Mouse (Mus musculus): Measurements from ENCODE around the gene Dgcr8.
A peak's percentile ranks its signal among the peaks of the same experiment; 100 is the strongest.

Gene Dgcr8

DNA sequence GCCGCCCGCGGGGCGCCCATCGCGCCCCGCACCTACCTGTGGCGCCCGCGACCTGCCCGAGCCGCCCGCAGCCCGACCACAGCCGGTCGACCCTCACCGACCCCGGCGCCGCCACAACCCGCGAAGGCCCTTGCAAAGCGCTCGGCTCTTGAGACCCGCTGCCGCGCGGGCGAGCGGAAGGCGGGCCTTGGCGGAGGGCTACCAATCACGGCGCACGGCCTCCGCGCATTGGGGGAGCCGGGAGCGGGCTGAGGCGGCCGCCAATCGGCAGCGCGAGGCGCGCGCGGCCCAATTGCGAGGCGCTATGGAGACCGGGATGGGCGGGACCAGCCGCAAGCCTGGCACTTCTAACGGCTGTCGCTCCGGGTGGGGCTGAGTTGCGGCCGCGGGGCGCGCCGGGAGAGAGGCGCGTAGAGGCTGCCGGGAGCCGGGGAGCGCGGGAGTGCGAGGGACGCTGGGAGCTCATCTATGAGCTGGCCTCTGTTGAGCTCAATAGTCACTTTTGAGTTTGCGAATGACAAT is at the start of gene Dgcr8:
TSS of gene Dgcr8 (minus strand) at position 180 of the 522 bp plus-strand sequence.
- peak; percentile 99 for DNase-seq (ENCODE audit: low spot score)

DNA sequence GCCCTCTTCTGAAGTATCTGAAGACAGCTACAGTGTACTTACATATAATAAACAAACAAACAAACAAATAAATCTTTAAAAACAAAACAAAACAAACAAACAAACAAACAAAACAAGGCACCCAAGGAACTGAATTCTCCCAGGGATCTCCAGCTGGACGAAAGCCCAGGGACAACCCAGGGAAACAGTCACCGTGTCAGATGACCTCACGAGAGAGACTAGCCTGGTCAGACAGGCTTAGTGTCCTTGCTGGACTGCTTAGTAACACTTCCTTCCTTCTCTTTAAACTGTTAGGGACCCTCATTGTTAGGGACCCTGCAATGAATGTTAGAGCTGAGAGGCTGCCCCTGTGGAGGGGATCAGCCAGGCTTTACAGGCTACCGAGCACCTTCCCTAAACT is 48.2 kb upstream of the Dgcr8 start:
- DNase-seq (ENCODE audit: low spot score): no peak

DNA sequence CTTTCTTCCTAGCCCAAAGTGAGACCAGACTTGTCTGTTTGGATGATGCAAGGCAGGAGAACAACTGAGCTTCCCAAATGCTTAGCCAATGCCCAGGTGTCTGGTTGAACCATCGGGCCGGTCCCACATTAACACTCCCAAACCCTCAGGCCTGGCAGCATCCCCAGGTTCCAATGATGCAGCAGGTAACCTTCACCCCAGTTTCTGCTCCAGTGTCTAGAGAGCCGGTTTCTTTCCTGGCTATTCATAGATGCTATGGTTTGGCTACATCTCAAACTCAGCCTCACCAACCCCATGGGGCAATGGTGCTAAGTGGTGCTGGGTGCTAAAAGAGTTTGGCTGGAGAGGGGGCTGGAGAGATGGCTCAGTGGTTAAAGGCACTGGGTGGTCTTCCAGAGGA is 46.9 kb upstream of the Dgcr8 start:
- DNase-seq (ENCODE audit: low spot score): no peak

DNA sequence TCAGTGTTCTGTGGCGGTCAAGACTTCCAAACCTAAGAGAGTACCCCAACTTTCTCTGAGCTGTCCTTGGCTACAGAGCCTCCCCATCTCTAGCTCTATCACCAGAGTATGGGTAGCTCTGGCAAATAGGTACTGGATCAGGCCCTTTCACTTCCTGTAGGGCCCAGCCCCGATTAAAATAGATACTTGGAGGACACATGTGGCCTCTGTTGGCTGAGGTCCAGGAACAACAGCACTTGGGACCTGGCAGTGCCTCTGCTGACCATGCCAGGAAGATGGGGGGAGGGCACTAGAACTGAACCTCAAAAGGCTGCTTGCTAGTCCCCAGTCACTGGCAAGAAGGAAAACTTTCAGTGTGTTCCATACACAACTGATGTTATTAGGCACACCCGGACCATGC is 44.9 kb upstream of the Dgcr8 start:
- DNase-seq (ENCODE audit: low spot score): no peak

DNA sequence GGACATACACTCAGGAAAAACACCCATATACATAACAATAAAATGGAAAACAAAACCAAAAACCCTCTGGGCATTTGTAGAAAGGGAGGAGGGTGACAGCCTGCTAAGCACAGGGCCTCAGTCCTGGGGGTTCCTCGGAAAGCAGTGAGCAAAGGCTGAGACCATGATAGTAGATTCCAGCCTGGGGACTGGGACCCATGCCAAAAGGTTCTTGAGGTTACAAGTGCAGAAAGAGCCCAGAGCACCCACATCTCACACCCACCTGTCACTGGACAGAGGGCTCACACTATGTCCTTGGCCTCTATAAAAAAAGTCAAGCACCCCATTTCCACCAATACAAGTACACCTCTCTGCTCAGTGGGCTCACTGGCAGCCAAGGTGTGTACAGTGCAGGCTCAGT is 39.5 kb upstream of the Dgcr8 start:
- no peak for DNase-seq (ENCODE audit: low spot score)

DNA sequence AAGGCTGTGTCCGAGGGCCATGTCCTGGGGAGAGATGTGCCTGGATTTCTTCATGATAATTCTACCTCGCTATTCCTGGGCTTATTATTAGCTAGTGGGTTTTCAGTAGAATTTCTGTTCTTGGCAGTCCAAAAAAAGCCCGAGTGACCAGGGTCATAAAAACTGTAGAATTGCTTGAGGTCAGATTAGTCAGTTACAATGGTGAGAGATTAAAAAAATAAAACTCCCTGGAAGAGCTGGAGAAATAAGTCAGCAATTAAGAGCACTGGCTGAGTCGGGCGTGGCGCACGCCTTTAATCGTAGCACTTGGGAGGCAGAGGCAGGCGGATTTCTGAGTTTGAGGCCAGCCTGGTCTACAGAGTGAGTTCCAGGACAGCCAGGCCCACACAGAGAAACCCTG is 38.9 kb upstream of the Dgcr8 start:
- no peak for DNase-seq (ENCODE audit: low spot score)

DNA sequence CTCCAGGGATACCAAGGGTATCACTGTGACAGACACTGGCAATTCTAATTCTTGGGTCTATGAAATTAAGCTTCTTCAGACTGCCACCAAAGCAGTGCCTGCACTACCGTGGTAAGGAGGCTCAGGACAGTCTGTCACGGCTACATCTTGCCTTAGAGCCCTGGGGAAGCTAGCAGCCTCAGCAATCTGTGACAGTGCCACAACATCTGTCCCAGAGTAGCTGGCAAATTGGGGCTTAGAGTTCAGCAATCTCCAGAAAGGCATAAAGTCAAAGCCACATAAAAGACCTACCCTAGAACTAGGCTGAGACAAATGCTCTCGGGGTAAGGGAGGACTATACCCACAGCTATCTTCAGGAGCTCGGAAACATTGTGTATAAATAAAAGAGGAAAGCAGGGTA is 36.7 kb upstream of the Dgcr8 start:
- DNase-seq (ENCODE audit: low spot score): no peak

DNA sequence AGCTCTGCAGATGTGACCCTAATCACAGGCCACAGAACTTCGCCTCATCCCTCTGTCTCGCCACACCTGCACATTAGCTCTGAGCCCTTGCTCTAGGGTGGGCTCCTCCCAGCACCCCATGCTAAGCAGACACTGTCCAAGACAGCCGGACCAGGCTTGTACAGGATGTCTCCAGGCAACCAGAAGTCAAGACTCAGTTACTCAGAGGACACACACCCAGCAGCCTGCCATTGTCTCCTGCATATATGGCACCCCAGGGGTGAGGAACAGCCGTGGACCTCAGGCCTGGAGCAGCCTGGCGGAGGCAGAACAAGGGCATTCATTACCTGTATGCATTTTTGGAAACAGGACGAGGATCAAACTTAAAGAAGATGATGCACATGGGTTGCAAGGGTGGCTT is 35.0 kb upstream of the Dgcr8 start:
- DNase-seq (ENCODE audit: low spot score): no peak

DNA sequence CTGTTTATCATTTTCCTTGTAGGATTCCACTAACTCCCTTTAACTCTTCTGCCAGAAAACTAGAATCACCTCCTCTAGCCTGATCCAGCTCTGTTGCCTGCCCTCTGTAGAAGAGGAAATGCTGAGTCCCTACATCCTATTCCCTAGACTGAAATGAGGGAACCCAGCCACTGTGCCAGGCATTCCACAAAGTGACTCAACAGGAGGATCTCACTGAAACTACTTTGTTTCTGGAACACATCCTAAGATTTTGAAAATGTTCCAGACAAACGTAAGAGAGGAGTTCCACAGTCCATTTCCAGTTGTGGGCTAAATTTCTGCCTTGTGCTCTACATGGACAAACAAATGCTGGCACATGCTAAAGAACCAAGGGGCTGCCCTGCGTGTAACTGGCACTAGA is 34.4 kb upstream of the Dgcr8 start:
- no peak for DNase-seq (ENCODE audit: low spot score)

DNA sequence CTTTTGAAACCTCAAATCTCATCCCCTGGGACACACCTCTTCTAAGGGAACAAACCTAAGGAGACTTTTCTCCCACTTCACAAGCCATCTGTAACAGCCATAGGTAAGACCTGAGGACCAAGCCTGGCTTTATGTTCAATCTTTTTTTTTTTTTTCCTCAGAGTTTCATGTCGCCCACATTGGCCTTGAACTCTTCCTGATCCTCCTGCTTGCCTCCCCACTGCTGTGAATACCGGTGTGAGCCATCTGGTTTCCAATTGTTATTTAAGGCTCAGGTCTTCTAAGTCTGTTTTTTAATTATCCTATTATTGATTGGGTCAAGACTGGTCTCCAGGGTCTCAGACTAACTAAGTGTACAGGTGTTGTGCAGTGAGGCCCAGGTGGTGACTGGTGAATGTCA is 32.4 kb upstream of the Dgcr8 start:
- DNase-seq (ENCODE audit: low spot score): no peak

DNA sequence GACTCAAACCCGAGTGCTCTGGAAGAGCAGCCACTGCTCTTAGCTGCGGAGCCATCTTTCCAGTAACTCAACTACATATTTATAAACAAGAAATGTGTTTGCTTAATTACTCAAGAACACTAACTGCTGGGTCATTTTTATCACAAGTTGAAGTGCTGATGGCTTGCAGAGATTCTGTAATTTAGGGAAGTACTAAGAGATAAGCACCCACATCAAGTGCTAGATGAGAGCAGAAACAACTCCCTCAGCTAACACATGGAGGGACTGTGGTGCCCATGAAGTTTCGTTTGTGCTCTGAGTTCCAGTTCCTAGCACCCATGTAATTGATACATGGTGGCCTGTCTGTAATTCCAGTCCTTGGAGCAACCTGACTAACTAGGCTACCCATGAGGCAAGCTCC is 29.9 kb upstream of the Dgcr8 start:
- no peak for DNase-seq (ENCODE audit: low spot score)

DNA sequence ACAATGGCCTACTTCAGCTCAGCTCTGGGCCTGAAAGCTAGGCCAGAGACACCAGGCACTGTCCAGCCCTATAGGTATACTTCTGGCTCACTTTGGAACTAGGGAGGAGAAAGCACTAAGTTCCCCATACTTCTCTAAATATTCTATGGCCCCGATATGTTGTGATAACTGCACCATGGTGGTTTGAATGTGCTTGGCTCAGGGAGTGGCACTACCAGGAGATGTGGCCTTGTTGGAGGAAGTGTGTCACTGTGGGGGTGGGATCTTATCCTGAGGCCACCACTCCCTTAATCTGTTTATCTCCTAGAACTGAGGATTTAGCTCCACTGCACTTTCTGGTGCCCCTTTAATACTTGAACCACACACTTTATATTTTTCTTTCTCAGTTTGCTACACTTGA is 19.1 kb upstream of the Dgcr8 start:
- no peak for DNase-seq (ENCODE audit: low spot score)

DNA sequence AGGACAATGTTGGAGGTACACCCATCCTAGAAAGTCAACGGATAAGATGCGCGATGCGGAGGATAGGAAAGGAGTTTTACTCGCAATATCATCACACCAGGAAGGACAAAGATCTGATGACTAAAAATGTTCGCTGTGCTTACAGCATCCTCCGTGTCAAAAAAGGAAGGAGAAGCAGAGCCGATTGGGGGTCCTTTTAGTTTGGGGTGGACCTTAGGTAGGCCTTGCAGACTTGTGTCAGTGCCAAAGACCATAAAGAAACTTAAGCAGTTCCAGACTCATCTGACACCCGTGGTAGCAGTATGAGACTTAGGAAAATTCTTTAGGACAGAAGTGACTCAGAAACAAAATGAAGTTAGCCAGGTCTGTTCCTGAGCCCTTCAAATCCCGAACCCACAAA is 568 bp upstream of the Dgcr8 start:
- peak; percentile 3 for DNase-seq (ENCODE audit: low spot score)

DNA sequence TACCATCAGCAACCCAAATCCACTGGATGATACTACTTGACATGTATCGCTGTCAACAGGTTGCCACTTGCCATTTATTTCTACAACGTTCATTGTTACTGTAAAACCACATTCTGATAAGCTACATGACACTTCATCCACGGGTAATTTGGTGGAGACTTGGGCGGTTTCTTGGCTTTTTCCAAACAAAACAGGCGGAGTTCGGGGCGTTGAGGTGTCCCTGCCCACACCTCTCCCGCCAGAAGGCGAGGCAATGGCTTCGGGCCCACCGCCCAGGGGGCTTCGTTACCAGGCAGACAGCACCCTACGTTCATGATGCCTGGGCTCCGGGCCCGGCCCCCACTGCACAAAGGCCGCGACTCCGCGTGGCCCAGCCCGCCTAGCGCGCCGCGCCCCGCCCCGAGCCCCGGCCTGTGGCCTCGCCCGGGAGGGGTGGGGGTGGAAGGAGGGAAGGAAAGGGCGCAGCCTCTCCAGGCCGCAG is 425 bp downstream of the Dgcr8 start:
- DNase-seq (ENCODE audit: low spot score): no peak

DNA sequence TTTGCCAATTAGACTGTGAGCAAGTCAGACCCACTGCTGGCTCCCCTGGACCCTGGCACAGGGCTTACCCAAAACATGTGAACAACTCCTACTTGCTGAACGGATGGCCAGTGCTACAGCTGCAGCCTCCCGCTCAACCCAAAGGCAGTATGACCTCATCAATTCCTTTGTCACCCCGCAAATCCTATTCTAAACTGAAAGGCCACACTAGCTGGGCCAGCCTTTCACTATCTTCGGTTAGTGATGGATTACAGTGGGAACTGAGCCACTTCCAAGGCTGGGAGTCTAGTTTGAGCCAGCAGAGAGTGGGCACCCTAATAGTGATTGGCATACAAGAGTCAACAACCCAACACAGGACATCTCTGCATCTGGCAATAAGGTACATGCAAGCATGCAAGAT is 880 bp downstream of the Dgcr8 start:
- DNase-seq (ENCODE audit: low spot score): peak; percentile 43

DNA sequence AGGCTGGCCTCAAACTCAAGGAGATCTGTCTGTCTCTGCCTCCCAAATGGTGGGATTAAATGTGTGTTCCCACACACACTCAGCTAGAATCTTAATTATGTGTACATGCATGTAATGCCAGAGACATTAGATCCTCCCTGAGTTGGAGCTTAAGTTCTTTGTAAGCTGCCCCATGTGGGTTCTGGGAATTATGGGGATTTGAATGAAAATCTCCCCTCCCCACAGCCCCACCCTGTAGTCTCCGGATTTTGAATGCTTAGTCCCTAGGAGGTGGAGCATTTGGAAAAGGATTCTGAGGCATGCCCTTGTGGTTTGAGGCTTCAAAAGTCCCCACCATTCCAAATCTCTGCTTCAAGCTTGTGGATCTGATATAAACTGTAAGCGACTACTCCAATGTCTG is 13.9 kb downstream of the Dgcr8 start:
- DNase-seq (ENCODE audit: low spot score): no peak

DNA sequence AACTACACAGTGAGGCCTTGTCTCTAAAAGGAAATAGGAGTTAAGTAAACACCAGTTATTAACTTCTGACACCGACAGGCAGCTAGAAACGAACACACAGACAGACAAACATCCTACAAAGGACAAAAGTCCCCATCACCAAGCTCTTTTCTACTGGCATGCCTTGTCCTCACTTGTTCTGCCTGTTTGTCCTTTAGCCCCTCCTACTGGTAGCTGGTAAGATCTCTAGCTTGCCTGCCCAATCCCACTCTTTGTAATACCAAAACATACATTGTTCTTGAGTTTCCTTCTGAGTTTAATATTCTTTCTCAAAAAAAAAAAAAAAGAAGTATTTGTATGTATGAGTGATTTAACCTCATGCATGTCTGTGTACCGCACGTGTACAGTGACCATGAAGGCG is 20.9 kb downstream of the Dgcr8 start:
- peak; percentile 42 for DNase-seq (ENCODE audit: low spot score)

DNA sequence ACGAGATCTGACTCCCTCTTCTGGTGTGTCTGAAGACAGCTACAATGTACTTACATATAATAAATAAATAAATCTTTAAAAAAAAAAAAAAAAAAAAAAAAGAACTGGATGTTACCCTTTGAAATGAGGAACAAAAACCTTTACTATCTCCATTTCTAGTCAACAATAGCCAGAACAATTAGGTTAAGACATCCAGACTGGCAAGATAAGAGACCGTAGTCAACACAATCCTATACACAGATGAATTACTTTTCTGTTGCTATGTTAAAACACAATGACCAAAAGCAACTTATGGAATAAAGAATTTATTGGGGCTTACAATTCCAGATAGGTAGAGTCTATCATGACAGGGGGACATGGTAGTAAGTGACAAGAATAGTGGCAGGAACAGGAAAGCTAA is 24.0 kb downstream of the Dgcr8 start:
- no peak for DNase-seq (ENCODE audit: low spot score)

DNA sequence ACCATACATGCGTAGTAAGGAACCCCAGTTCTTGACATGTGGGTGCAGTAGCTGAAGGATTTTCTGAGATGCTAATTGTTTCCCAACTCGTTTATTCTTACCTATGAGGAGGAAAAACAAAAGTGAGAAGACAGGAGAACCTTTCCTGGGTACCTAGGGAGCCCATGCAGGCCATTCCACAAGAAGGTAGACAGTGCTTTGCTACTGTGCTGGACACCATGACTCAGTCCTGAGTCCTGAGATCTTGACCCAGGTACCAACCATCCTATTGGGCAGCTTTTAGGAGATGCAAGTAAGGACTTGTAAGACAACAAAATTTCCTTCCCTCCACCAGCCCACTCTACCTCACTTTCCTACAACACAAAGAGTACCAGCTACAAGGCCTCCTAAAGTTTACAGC is 30.8 kb downstream of the Dgcr8 start, which contains the start of gene Gm49776:
TSS of gene Gm49776 (minus strand) at position 101 of the 400 bp plus-strand sequence.
- DNase-seq (ENCODE audit: low spot score): no peak

DNA sequence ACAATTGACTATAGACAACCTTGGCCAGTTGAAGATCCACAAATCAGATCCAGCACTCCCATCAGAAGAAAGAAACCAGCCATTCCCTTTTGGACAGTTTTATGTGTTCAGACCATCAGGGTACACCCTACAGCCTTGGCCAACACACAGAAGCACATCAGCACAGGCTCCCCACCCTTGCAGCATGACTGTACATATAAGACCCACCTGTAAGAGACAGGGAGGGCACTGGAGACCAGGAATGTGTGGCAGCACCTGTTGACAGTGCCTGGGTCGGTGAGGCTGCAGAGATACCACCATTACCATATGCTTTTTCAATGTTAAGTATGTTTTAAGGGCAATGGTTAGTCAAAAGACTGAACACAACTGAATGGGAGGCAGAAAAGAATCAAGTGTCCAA is 35.2 kb downstream of the Dgcr8 start:
- DNase-seq (ENCODE audit: low spot score): no peak

DNA sequence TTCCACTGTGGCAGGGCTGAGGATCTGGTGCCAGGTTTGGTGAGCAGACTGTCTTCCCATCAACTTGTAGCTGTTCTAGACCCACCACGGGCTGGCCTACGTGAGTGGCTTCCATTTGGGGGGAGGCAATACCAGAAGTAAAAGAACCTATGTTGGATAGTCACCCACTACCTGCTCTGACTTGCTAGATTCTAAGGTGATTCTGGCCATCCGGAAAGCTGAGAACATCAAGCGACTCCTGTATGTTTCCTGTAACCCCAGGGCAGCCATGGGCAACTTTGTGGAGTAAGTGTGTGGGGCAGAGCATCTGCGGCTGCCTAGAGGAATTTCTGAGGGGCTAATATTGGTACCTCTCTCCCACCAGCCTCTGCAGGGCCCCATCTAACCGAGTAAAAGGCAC is 36.3 kb downstream of the Dgcr8 start:
- no peak for DNase-seq (ENCODE audit: low spot score)

DNA sequence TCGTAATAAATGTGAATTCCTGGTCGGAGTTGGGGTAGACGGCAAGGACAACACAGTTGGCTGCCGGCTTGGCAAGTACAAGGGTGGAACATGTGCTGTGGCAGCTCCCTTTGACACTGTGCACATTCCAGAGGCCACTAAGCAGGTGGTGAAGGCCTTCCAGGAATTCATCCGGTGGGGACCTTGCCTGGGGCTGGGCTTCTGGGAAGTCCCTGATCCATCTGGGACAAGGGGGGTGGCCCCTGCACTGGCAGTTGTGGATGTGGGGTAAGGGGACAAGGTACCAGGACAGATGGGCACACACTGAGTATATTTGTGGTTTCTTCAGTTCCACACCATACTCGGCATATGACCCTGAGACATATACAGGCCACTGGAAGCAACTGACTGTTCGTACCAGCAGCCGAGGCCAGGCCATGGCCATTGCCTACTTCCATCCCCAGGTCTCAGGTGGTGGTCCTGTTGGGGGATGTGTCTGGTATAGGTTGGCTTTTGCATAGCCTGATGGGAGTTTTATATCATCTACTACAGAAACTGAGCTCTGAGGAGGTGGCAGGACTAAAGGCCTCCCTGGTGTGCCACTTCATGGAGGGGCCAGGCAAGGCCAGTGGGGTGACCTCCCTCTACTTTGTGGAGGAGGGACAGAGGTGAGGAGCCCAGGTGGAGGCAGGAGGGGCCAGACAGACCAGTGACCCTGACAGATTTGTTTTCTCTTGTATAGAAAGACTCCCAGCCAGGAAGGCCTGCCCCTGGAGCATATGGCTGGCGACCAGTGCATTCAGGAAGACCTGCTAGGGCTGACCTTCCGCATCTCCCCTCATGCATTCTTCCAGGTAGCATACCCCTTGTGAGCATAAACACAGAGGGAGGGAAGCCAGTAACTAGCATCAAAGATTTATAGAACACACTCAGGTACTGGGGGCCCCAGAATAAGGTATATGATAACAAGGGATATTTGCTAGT is 37.9 kb downstream of the Dgcr8 start:
- DNase-seq (ENCODE audit: low spot score): no peak

DNA sequence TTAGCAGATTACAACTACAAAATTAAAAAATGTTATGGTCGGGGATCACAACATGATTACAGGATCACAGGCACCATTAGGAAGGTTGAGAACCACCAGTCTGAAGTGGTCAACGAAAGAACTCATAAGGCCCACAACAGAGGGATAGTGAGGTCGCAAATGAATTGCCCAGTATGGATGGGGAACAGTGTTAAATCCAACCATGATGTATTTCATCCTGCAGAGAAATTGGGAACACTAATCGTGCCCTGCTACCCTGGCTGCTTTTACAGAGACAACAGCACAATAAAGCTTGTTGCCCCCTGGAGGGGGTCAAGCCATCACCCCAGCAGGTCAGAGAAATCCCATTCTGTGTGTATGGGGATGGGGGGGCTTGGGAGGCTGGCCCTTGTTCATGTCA is 38.8 kb downstream of the Dgcr8 start:
- DNase-seq (ENCODE audit: low spot score): no peak
